Mouse (Mus musculus) forebrain, embryonic 13.5 days (tissue): Measurements from ENCODE around the gene Gm14137. TPM values are rescaled to one million over a fixed set of nuclear protein-coding genes. Genes with fewer than 3 reads are reported as not detected.
A peak's percentile ranks its signal among the peaks of the same experiment; 100 is the strongest.

Experiments used
- ATAC-seq: fragments of 200-750 bp; cut with Nextera tagmentation; 2 replicates; pipeline ENCODE4 v1.8.0; 2017
- H3K27ac ChIP-seq: fragments of 300-500 bp; sonication (generic); 2 replicates; pipeline ENCODE4 v1.5.1; 2015; ENCODE audit warnings: inconsistent platforms, mild to moderate bottlenecking, moderate library complexity
- H3K27me3 ChIP-seq: fragments of 300-500 bp; sonication (generic); 2 replicates; pipeline ENCODE4 v1.6.1; 2015; ENCODE audit warnings: mild to moderate bottlenecking, inconsistent platforms
- H3K36me3 ChIP-seq: fragments of 300-500 bp; sonication (generic); 2 replicates; pipeline ENCODE4 v1.6.1; 2015; ENCODE audit warnings: mild to moderate bottlenecking, inconsistent platforms; ENCODE audit not compliant: poor library complexity, severe bottlenecking
- H3K4me1 ChIP-seq: fragments of 300-500 bp; sonication (generic); 2 replicates; pipeline ENCODE4 v1.6.1; 2015; ENCODE audit warnings: inconsistent platforms
- H3K4me2 ChIP-seq: fragments of 300-500 bp; sonication (generic); 2 replicates; pipeline ENCODE4 v1.6.1; 2015; ENCODE audit warnings: inconsistent platforms, mild to moderate bottlenecking, moderate library complexity
- H3K4me3 ChIP-seq: fragments of 300-500 bp; sonication (generic); 2 replicates; pipeline ENCODE4 v1.5.1; 2015; ENCODE audit warnings: mild to moderate bottlenecking, inconsistent platforms
- H3K9ac ChIP-seq: fragments of 300-500 bp; sonication (generic); 2 replicates; pipeline ENCODE4 v1.6.1; 2015; ENCODE audit warnings: mild to moderate bottlenecking, inconsistent platforms
- H3K9me3 ChIP-seq: fragments of 300-500 bp; sonication (generic); replicated peaks from 2 replicates; pipeline ENCODE4 v1.6.1; 2016; ENCODE audit warnings: inconsistent platforms
- WGBS: fragments of 180-500 bp; shearing (Covaris S2); methylation state at CpG from one replicate; pipeline ENCODE4 v1.1.7; 2015; 5-methylcytosine and 5-hydroxymethylcytosine counted together
- polyA plus RNA-seq: library from polyadenylated mRNA; unstranded; fragments of >200 nt; fragmentation: Nextera tagmentation; extraction: Ambion mirVana; gene quantifications from 2 replicates; pipeline ENCODE4 v1.2.1, GENCODE M21; 2015

Gm14137 gene
- polyA plus RNA-seq, 1 experiment from 2014 or later, result 0.88 TPM

DNA sequence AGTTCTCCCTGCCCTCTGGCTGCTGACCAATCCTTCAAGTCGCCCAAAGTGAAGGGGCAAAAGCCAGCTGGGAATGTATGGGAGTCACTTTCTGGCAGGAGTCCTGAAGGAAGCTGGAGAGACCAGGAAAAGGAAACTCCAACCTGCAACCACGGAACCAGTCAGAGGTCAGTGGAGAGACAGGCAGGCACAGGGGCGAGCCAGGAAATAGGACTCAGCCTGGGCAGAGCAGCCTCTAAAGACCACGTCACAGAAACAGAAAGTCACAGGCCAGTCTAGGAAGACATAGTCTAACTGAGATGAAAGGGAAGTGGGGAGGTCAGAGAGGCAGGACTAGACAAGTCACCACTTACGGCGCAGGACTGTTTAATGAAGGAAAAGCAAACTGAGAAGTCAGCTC, 1.3 kb downstream of the Gm14137 start:
- H3K27ac ChIP-seq, result no peak overlapping the region
- WGBS, result 78% methylated on average over 6 of the region's 6 CpGs

DNA sequence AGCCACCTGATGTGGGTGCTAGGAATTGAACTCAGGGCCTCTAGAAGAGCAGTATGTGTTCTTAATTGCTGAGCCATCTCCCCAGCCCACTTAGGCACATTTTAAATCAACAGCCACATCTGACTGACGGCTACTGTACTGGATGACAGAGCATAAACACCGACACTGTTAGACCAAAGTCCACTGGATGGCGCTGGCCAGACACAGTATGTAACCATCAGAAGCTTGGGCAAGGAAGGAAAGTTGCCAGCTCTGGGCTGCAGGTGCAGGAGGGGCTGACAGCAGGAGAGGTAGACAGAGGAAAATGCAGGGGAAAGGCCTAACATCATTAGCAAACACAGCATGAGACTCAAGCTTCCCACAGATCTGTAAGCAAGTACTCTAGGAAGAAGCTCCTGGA, 2.5 kb downstream of the Gm14137 start:
- peaks cover 26% of the 10 kb centered on the region for H3K4me1 ChIP-seq
- H3K27me3 ChIP-seq, result no peaks in the 10 kb centered on the region
- no peak overlapping the region for H3K9ac ChIP-seq
- no peak overlapping the region for H3K4me2 ChIP-seq
- H3K27ac ChIP-seq, result no peak overlapping the region
- H3K36me3 ChIP-seq, result peaks cover 33% of the 10 kb centered on the region
- 56% methylated on average over 3 of the region's 3 CpGs for WGBS
- ATAC-seq, result no peak
- H3K9me3 ChIP-seq, result no peaks in the 10 kb centered on the region
- no peak overlapping the region for H3K4me3 ChIP-seq

More for the DNA sequence above, 1.3 kb downstream of the Gm14137 start:
- Histone ChIP-seq H3K4me2 (no peak overlapping the region), H3K36me3 (peaks cover 28% of the 10 kb centered on the region), H3K4me1 (peaks cover 26% of the 10 kb centered on the region), H3K27me3 (no peaks in the 10 kb centered on the region), H3K9me3 (no peaks in the 10 kb centered on the region), H3K9ac (no peak overlapping the region), H3K4me3 (no peak overlapping the region)
- ATAC-seq, result no peak

DNA sequence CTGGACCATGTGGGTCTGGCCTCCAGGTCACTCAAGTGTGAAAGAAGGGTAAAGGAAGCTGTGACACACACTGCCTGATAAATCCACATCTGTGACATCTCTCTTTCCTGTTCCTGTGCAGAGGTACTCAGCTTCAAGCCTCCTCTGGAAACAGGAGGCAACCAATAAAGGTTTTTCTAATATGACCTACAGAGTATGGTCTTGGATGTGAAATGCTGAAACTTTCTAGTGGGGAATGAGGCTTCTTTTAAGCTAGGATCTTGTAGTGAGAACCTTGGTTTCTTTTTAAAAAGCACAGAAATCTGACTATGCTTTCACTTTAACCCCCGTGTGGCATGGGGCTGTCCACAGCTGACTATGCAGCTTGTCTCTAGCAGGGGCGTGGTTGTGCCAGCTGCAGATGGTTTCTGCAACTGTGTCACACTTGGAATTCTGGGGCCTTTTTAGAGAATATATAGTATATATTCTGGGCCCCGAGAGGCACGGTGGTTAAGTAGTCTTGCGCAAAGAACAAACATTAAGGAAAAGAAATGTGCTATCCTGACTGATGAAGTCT, 3.2 kb downstream of the Gm14137 start:
- Histone ChIP-seq H3K36me3 (peaks cover 37% of the 10 kb centered on the region), H3K9me3 (no peaks in the 10 kb centered on the region), H3K4me2 (no peak overlapping the region), H3K4me1 (peaks cover 20% of the 10 kb centered on the region), H3K27ac (no peak overlapping the region), H3K4me3 (no peak overlapping the region), H3K9ac (no peak overlapping the region), H3K27me3 (no peaks in the 10 kb centered on the region)
- no peak for ATAC-seq
- 89% methylated on average over 5 of the region's 5 CpGs for WGBS

DNA sequence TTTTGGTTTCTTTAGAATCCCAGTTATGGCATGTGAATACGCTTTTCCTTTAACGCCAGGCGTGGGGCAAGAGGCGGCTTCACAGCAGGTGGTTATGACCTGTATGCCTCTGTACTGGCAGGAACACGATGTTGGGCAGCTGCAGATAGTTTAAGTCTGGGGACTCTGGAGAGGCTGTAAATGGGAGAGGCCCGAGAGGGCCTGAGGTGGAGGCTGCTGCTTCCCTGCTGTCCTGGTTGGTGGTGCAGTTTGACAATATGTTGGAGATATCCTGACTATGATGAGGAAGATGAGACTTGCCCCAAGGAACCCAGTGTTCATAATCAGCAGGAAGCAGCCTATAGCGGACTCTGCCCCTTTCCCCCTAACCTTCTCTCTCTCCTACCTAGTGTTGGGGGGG, 8.6 kb downstream of the Gm14137 start:
- no peak overlapping the region for H3K27ac ChIP-seq
- H3K4me1 ChIP-seq, result no peaks in the 10 kb centered on the region
- H3K27me3 ChIP-seq, result no peaks in the 10 kb centered on the region
- 78% methylated on average over 7 of the region's 7 CpGs for WGBS
- no peak for ATAC-seq
- H3K4me2 ChIP-seq, result no peak overlapping the region
- H3K36me3 ChIP-seq, result peaks cover 70% of the 10 kb centered on the region
- no peaks in the 10 kb centered on the region for H3K9me3 ChIP-seq
- H3K9ac ChIP-seq, result no peak overlapping the region
- no peak overlapping the region for H3K4me3 ChIP-seq

DNA sequence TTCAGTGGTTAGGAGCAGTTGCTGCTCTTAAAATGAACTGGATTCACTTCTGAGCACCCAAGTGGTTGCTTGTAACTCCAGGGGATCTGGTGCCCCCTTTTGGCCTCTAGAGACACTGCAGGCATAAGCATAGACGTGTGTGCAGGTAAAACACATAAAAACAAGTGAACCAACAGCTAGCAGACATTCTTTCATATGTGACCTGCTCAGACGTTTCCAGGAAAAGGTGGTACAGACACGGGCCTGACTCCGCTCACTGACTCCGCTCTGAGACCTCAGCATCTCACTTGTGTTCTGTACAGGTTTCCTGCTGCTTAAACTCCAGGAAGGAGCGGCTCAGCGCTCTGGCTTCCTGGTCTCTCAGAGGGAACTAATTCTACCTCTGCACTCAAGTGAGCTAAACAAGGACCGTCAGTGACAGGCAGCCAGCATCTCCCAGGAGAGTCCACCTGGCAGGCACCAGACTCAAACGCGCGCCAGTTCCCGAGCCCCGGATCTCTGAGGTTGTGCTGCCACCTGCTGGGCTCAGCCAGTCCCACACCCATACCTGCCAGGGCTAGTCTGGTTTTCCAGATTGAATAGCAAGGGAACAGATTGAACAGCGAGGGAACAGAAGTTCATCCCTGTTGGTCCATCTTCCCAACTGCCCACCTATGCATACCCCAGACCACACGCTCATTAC, 14.9 kb downstream of the Gm14137 start:
- peak; percentile 91 for ATAC-seq
- H3K36me3 ChIP-seq, result peaks cover 19% of the 10 kb centered on the region
- H3K4me1 ChIP-seq, result 0 out of 2 replicates have a peak, but pooled peaks cover 3% of the 10 kb centered on the region
- WGBS, result 5% methylated on average over 15 of the region's 15 CpGs
- no peaks in the 10 kb centered on the region for H3K27me3 ChIP-seq
- H3K4me2 ChIP-seq, result peak overlapping the region; percentile 60
- no peak overlapping the region for H3K9ac ChIP-seq
- no peaks in the 10 kb centered on the region for H3K9me3 ChIP-seq
- peak overlapping the region; percentile 30 for H3K4me3 ChIP-seq
- H3K27ac ChIP-seq, result no peak overlapping the region

DNA sequence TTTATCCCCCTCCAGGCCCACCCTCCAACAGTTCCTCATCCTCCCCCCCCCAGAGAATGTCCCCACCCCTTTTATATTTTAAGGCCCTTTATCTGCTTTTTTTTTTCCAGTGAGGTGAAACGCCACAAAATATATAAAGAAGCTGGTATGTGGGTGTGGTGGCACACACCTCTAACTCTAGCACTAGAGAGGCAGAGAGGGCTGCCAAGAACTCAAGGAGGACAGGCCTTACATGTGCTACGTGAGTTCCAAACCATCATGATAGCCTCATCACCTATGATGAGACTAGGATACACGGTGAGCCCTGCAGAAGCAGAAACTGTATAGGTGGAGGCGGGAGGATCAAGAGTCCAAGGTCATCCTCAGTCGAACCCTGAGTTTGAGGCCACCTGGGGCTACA, 16.7 kb downstream of the Gm14137 start:
- H3K4me3 ChIP-seq, result no peak overlapping the region
- peaks cover 4% of the 10 kb centered on the region; the same call in 1 of the 2 replicates for H3K36me3 ChIP-seq
- no peaks in the 10 kb centered on the region for H3K27me3 ChIP-seq
- no peaks in the 10 kb centered on the region for H3K9me3 ChIP-seq
- WGBS, result 87% methylated on average over 5 of the region's 5 CpGs
- H3K27ac ChIP-seq, result no peak overlapping the region
- no peak overlapping the region for H3K4me2 ChIP-seq
- ATAC-seq, result no peak
- no peak overlapping the region for H3K9ac ChIP-seq
- H3K4me1 ChIP-seq, result 0 out of 2 replicates have a peak, but pooled peaks cover 3% of the 10 kb centered on the region

DNA sequence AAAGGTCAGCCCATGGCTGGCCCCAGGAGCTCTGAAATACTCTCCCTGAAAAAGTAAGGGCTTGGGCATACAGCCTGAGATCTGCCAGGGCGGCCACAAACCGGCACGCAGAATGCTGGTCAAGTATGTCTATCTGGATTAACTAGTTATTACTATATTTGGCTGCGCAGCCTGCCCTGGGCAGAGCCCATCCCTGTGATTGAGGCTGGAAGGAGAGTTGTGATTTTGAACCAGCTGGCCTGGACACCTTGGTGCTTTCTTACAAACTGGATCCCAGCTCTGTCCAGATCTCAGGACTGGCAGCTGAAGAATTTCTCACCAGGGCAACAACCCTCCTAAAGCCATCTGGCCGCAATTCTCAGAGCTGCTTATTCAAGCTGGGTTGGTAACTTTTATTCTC, 19.8 kb downstream of the Gm14137 start:
- Histone ChIP-seq H3K36me3 (no peaks in the 10 kb centered on the region), H3K27me3 (no peaks in the 10 kb centered on the region), H3K4me3 (no peak overlapping the region), H3K27ac (no peak overlapping the region), H3K4me1 (peaks cover 4% of the 10 kb centered on the region; the same call in 1 of the 2 replicates), H3K4me2 (no peak overlapping the region), H3K9ac (no peak overlapping the region), H3K9me3 (no peaks in the 10 kb centered on the region)
- ATAC-seq, result no peak
- WGBS, result 93% methylated on average over 5 of the region's 5 CpGs

DNA sequence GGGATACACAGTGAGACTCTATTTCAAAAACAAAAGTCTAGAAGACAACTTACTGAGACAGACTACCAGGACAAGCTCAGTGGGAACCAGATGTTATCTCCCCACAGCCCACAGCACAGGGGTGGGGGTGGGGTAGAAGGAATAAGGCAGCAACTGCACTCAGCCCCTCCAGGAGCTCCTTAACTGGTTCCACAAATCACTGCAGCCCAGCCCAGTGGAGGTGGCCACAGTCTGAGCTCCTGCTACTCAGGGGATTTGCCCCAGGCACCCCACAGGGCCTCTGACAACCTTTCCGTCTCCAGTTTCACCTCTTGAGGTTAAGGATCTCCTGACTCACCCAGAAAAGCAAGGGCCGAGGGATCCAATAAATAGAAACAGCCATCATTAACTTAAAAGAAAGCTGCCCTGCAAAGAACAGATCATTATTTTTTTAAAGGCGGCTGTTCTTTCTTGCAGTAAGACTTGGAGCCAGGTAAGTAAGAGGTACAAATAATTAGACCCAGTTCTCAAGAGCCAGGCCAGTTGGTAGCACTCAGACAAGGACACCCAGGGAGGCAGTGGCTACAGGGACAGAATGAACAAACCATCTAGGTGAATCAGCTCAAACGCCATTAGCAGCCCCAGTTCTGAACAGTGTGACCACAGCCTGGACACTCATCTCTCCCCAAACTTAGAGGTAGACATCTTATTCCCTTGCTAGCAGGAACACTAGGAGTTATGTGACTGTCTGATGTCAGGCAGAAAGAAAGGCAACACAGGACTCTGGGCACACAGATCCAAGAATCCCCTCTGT, 22.2 kb downstream of the Gm14137 start:
- peaks cover 6% of the 10 kb centered on the region; the same call in 1 of the 2 replicates for H3K4me1 ChIP-seq
- no peak overlapping the region for H3K27ac ChIP-seq
- no peak overlapping the region for H3K4me3 ChIP-seq
- H3K27me3 ChIP-seq, result no peaks in the 10 kb centered on the region
- H3K36me3 ChIP-seq, result no peaks in the 10 kb centered on the region
- no peak for ATAC-seq
- WGBS, result 20% methylated on average over 4 of the region's 4 CpGs
- H3K9me3 ChIP-seq, result no peaks in the 10 kb centered on the region
- no peak overlapping the region for H3K9ac ChIP-seq
- H3K4me2 ChIP-seq, result no peak overlapping the region

DNA sequence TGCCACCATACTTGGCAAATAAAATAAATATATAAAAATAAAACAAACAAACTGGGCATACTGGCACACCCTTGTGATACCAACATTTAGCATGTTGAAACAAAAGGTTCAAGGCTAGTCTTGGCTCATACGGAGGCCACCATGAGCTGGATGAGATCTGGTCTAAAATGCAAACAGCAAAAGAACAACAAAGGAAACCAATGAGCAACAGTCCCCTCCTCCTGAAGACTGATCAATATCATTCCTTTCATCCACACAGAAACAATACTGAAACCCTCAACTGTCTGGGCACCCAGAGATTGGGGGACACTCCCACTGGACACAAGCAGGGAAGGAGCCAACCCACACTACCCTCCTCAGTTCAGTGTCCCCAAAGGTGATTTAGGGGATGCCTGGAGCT, 23.2 kb downstream of the Gm14137 start:
- H3K27me3 ChIP-seq, result no peaks in the 10 kb centered on the region
- no peak overlapping the region for H3K9ac ChIP-seq
- peaks cover 6% of the 10 kb centered on the region; the same call in 1 of the 2 replicates for H3K4me1 ChIP-seq
- H3K27ac ChIP-seq, result no peak overlapping the region
- no peak overlapping the region for H3K4me3 ChIP-seq
- no peaks in the 10 kb centered on the region for H3K9me3 ChIP-seq
- no peak for ATAC-seq
- H3K36me3 ChIP-seq, result no peaks in the 10 kb centered on the region
- no peak overlapping the region for H3K4me2 ChIP-seq
- WGBS, result 96% methylated on average over 1 of the region's 1 CpGs

DNA sequence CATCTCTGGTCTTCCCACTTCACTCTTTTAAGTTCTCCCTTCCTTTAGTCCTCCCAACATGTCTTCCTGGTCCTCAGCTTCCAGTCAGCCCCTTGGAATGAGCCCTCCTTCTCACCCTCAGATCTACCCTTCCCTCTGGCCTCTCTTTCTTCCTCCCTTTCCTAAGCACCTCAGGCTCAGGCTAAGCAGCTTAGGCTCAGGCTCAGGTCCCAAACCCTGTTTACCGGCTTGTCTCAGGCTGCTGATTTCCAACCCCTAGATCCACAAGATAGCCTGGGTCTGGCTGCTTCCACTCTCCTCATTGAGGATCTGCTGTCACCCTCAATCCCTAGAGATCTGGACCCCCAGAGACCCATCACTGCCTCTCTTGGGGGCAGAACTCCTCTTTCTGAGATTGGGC, 23.7 kb downstream of the Gm14137 start:
- H3K9me3 ChIP-seq, result no peaks in the 10 kb centered on the region
- ATAC-seq, result no peak
- no peak overlapping the region for H3K4me3 ChIP-seq
- H3K27ac ChIP-seq, result no peak overlapping the region
- 22% methylated on average over 1 of the region's 1 CpGs for WGBS
- H3K27me3 ChIP-seq, result no peaks in the 10 kb centered on the region
- H3K4me1 ChIP-seq, result peaks cover 9% of the 10 kb centered on the region
- H3K4me2 ChIP-seq, result no peak overlapping the region
- no peak overlapping the region for H3K9ac ChIP-seq
- no peaks in the 10 kb centered on the region for H3K36me3 ChIP-seq

DNA sequence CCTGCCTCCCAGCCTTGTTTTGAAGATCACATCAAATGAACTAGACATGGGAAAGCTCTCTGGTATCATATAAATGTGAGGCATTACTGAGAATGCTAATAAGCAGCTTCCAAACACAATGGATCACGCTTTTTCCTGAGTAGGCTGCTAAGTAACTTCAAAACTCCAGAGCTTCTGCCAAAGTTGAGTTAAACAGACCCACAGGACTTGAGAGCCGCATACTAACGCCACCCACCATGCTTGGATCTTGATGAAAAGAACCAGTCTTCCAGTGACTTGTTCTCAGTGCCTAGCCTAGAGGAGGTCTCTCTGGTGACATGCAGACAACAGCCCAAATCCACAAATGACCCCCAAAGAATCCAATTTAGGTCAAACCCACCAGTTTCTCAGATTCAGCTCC, 24.6 kb downstream of the Gm14137 start:
- H3K36me3 ChIP-seq, result no peaks in the 10 kb centered on the region
- ATAC-seq, result no peak
- no peak overlapping the region for H3K4me3 ChIP-seq
- peaks cover 17% of the 10 kb centered on the region for H3K4me1 ChIP-seq
- H3K9ac ChIP-seq, result no peak overlapping the region
- no peak overlapping the region for H3K4me2 ChIP-seq
- 40% methylated on average over 3 of the region's 3 CpGs for WGBS
- no peaks in the 10 kb centered on the region for H3K27me3 ChIP-seq
- H3K9me3 ChIP-seq, result no peaks in the 10 kb centered on the region
- H3K27ac ChIP-seq, result no peak overlapping the region

DNA sequence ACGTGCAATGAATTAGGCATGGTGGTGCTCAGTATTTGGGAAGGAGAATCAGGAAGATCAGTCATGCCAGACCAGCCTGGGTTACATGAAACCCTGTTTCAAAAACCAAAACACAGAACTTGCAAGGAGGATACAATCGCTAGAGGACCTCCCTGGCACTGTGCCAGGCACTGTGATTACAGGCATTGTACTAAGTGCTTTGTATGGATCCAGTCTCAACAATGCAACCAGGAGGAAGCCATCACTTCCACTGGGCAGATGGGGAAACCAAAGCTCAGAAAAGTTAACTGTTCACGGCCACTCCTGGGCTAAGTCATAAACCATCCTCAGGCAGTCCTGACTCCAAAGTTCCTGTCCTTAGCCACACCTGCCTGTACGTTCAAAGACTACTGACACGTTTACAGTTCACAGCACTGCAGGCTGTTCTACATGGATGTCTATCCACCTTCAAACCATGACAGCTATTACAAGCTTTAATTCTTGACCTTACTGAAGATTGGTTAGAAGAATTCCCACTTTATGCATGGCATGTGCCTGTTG, 28.7 kb downstream of the Gm14137 start:
- Histone ChIP-seq H3K27ac (no peak overlapping the region), H3K4me1 (peaks cover 27% of the 10 kb centered on the region), H3K9me3 (no peaks in the 10 kb centered on the region), H3K4me3 (no peak overlapping the region), H3K9ac (no peak overlapping the region), H3K27me3 (no peaks in the 10 kb centered on the region), H3K36me3 (no peaks in the 10 kb centered on the region), H3K4me2 (no peak overlapping the region)
- ATAC-seq, result no peak
- 62% methylated on average over 5 of the region's 5 CpGs for WGBS
